Mouse (Mus musculus) hindbrain, postnatal 0 days (tissue): ENCODE measurements around the gene Ccdc124. TPM values are rescaled to one million over a fixed set of nuclear protein-coding genes. Genes with fewer than 3 reads are reported as not detected.
A peak's percentile ranks its signal among the peaks of the same experiment; 100 is the strongest.

Experiments used
- ATAC-seq: fragments of 200-750 bp; cut with Nextera tagmentation; 2 replicates; pipeline ENCODE4 v1.8.0; 2017; ENCODE audit warnings: mild to moderate bottlenecking, moderate TSS enrichment, moderate library complexity
- DNase-seq: peaks from one replicate; pipeline ENCODE4 v3.0.0-alpha.2; 2015; ENCODE audit warnings: low spot score
- H3K27ac ChIP-seq: fragments of 300-500 bp; sonication (generic); 2 replicates; pipeline ENCODE4 v1.5.1; 2014; ENCODE audit warnings: mild to moderate bottlenecking
- H3K27me3 ChIP-seq: fragments of 300-500 bp; sonication (generic); 2 replicates; pipeline ENCODE4 v1.6.1; 2014; ENCODE audit warnings: low read length, mixed read lengths; ENCODE audit not compliant: insufficient read depth
- H3K36me3 ChIP-seq: fragments of 300-500 bp; sonication (generic); 2 replicates; pipeline ENCODE4 v1.6.1; 2014; ENCODE audit warnings: low read length, mixed read lengths; ENCODE audit not compliant: insufficient read depth
- H3K4me1 ChIP-seq: fragments of 300-500 bp; sonication (generic); 2 replicates; pipeline ENCODE4 v1.6.1; 2014; ENCODE audit warnings: antibody characterized with exemption, low read length, mixed read lengths; ENCODE audit not compliant: insufficient read depth
- H3K4me2 ChIP-seq: fragments of 300-500 bp; sonication (generic); 2 replicates; pipeline ENCODE4 v1.6.1; 2014; ENCODE audit warnings: low read depth, mild to moderate bottlenecking, low read length, moderate library complexity, mixed read lengths
- H3K4me3 ChIP-seq: fragments of 300-500 bp; sonication (generic); 2 replicates; pipeline ENCODE4 v1.5.1; 2014; ENCODE audit warnings: low read length
- H3K9ac ChIP-seq: fragments of 300-500 bp; sonication (generic); replicated peaks from 2 replicates; pipeline ENCODE4 v1.6.1; 2014; ENCODE audit warnings: mild to moderate bottlenecking, low read length, moderate library complexity, mixed read lengths
- H3K9me3 ChIP-seq: fragments of 300-500 bp; sonication (generic); 2 replicates; pipeline ENCODE4 v1.6.1; 2016; ENCODE audit warnings: low read length, mixed read lengths
- CTCF ChIP-seq: IDR thresholded peaks from 2 replicates; pipeline ENCODE4 v1.5.1; 2016; ENCODE audit warnings: antibody characterized with exemption, control low read depth, low read depth
- WGBS: fragments of 180-500 bp; shearing (Covaris S2); extraction: QIAGEN DNeasy Blood & Tissue Kit; methylation state at CpG from one replicate; pipeline ENCODE4 v1.1.7; 2014; 5-methylcytosine and 5-hydroxymethylcytosine counted together
- polyA plus RNA-seq: library from polyadenylated mRNA; unstranded; fragments of >200 nt; fragmentation: Nextera tagmentation; extraction: Ambion mirVana; gene quantifications from 2 replicates; pipeline ENCODE4 v1.2.1, GENCODE M21; 2015
- total RNA-seq: library from RNA; depleted of rRNA; stranded (reverse); fragments of >200 nt; gene quantifications from 2 replicates; pipeline ENCODE4 v1.2.3, GENCODE M21; 2014

Gene Ccdc124
- total and polyA plus RNA-seq, 2 experiments from 2014 or later, result 45.1 to 145 TPM

- Histone ChIP-seq H3K36me3 (no peaks in the 10 kb centered on the region), H3K4me3 (peak overlapping the region; percentile 50), H3K27me3 (no peaks in the 10 kb centered on the region), H3K4me2 (no peak overlapping the region), H3K9ac (peak overlapping the region; percentile 50; the same call in 1 of the 2 replicates), H3K27ac (no peak overlapping the region), H3K4me1 (peaks cover 12% of the 10 kb centered on the region; the same call in 1 of the 2 replicates), H3K9me3 (no peaks in the 10 kb centered on the region)
- ATAC-seq (no peak), DNase-seq (no peak)
- WGBS, result 56% methylated on average over 5 of the region's 5 CpGs
- TF ChIP-seq CTCF, result no peak
Measured at GRCm38 (mm10) chr8:70856028-70856427, 17.7 kb downstream of the Ccdc124 start.

DNA sequence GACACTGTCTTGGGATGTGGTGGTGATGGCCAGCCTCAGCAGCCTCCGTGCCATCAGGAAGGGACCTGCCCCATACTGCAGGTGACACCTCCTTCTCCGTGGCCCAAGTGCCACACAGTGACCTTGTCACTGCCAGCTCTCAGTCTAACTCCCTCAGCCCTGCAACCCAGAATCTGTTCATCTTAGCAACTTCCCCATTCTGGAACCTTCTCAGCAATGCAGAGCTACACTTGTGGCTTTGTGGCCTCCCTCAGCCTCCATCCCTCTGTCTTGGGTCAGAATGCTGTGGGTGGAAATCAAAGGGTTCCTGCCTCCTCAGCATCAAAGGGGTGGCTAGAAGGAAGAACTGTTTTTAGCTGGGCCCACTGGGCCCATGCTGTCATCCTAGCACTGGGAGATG lies 19.9 kb downstream of the Ccdc124 start:
- no peak overlapping the region for H3K9ac ChIP-seq
- no peaks in the 10 kb centered on the region for H3K27me3 ChIP-seq
- no peak overlapping the region for H3K27ac ChIP-seq
- no peaks in the 10 kb centered on the region for H3K9me3 ChIP-seq
- ATAC-seq (no peak), DNase-seq (no peak)
- no peaks in the 10 kb centered on the region for H3K36me3 ChIP-seq
- H3K4me1 ChIP-seq, result peaks cover 12% of the 10 kb centered on the region; the same call in 1 of the 2 replicates
- 80% methylated on average over 2 of the region's 2 CpGs for WGBS
- no peak overlapping the region for H3K4me3 ChIP-seq
- no peak overlapping the region for H3K4me2 ChIP-seq
- TF ChIP-seq CTCF, result no peak

DNA sequence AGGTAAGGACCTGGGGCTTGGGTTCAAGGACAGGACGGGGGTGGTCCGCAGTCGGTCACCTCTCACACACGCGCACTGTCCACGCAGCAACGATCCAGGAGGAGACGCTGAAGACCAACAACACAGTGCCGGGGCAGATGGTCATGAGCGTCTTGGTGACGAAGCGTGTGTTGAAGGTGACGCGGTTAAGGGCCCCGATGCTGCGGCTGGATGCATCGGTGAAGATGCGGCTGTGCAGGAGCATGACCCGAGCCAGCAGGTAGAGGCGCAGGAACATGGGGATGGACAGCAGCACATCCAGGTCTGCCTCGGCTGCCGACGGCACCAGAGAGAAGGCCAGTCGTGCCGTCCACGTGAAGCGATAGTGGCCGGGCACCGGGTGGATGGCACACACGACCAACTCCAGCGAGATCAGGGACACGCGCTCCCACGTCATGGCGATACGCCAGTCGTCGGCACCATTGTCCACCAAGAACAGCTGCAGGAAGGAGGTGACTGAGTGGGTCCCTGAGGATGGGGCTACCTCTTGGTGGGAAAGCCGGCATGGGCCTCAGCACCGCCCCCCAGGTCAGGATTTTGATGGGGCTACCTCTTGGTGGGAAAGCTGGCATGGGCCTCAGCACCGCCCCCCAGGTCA lies 21.0 kb downstream of the Ccdc124 start:
- H3K9me3 ChIP-seq, result no peaks in the 10 kb centered on the region
- no peak overlapping the region for H3K4me3 ChIP-seq
- H3K9ac ChIP-seq, result no peak overlapping the region
- H3K27me3 ChIP-seq, result no peaks in the 10 kb centered on the region
- H3K27ac ChIP-seq, result no peak overlapping the region
- no peak for TF ChIP-seq CTCF
- H3K4me1 ChIP-seq, result peaks cover 12% of the 10 kb centered on the region; the same call in 1 of the 2 replicates
- no peak for DNase-seq
- 92% methylated on average over 41 of the region's 41 CpGs for WGBS
- ATAC-seq, result no peak
- no peaks in the 10 kb centered on the region for H3K36me3 ChIP-seq
- H3K4me2 ChIP-seq, result no peak overlapping the region

GRCm38 (mm10) chr8:70851837-70852236 lies 21.9 kb downstream of the Ccdc124 start:
- ATAC-seq (no peak; the same call in 1 of the 2 replicates), DNase-seq (no peak)
- no peak for TF ChIP-seq CTCF
- no peak overlapping the region for H3K4me3 ChIP-seq
- H3K4me2 ChIP-seq, result no peak overlapping the region
- no peak overlapping the region for H3K27ac ChIP-seq
- H3K4me1 ChIP-seq, result peaks cover 8% of the 10 kb centered on the region; the same call in 1 of the 2 replicates
- no peak overlapping the region for H3K9ac ChIP-seq
- WGBS, result 63% methylated on average over 6 of the region's 6 CpGs
- no peaks in the 10 kb centered on the region for H3K36me3 ChIP-seq
- H3K9me3 ChIP-seq, result no peaks in the 10 kb centered on the region
- no peaks in the 10 kb centered on the region for H3K27me3 ChIP-seq

DNA sequence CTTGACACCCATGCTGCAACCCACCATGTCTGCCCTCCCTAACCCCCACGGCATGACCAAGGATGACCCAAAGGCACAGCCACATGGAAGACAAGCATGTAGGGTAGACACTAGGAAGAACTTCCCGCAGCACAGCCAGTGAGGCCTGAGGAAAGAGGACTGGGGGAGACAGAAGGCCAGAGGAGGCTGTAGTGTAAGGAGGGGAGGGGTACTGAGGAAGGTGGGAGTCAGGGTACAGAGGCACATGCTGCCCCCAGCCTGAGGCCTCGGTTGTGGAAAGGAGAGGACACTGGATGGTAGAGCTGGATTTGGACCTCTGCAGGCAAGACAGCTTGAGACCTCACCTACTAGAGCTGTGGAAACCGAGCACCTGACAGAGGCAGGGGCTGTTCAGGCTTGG lies 22.8 kb downstream of the Ccdc124 start:
- Histone ChIP-seq H3K9ac (no peak overlapping the region), H3K9me3 (no peaks in the 10 kb centered on the region), H3K4me1 (no peaks in the 10 kb centered on the region), H3K27me3 (no peaks in the 10 kb centered on the region), H3K4me2 (no peak overlapping the region), H3K27ac (no peak overlapping the region), H3K4me3 (no peak overlapping the region), H3K36me3 (no peaks in the 10 kb centered on the region)
- no peak for ATAC-seq
- WGBS, result 91% methylated on average over 4 of the region's 4 CpGs
- DNase-seq, result no peak
- TF ChIP-seq CTCF, result no peak

DNA sequence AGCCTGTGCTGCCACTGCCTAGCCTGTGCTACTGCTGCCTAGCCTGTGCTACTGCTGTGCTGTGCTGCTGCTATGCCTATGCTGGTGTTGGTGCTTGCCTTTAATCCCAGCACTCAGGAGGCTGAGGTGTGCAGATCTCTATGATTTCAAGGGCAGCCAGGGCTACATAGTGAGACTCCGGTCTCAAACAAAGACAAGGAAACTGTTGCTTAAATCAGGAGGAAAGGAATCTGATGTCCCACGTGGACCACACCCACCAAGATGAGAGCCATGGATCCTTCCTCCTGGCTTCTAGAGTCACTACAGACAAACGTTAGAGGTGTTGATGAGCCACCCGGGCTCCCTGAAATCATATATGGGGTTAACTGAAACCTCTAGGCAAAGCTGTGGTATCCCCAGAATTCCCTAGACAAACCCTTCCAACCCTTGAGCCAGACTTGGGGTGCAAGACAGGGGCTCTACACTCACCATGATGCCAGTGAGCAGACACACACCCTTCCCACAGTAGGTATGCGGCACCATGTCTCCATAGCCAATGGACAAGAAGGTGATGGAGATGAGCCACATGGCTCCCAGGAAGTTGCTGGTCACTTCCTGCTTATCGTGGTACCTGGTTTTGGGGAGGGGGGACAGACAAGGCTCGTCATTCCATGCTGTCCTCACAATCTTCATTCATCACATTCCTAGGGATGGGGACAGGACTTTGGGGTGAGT lies 23.4 kb downstream of the Ccdc124 start:
- Histone ChIP-seq H3K4me1 (no peaks in the 10 kb centered on the region), H3K4me3 (no peak overlapping the region), H3K27me3 (no peaks in the 10 kb centered on the region), H3K9me3 (no peaks in the 10 kb centered on the region), H3K27ac (no peak overlapping the region), H3K9ac (no peak overlapping the region), H3K4me2 (no peak overlapping the region), H3K36me3 (no peaks in the 10 kb centered on the region)
- DNase-seq (no peak), ATAC-seq (no peak)
- TF ChIP-seq CTCF, result no peak
- WGBS, result 76% methylated on average over 7 of the region's 7 CpGs
